Mouse (Mus musculus) left cerebral cortex, postnatal 4 days (tissue): ENCODE results near the gene Plekha5. TPM values are rescaled to one million over a fixed set of nuclear protein-coding genes. Genes with fewer than 3 reads are reported as not detected.

Experiments used
- DNase-seq: peaks from one replicate; pipeline ENCODE4 v3.0.0-alpha.2; 2022
- intact Hi-C: fragments of 180-260 bp; cut with DNase I; formaldehyde crosslinking; loops from one replicate; pipeline ENCODE4 v1.15.1; 2025
- total RNA-seq, 2 experiments: library from RNA; stranded (reverse); gene quantifications; 2 replicates each; pipeline ENCODE4 v1.2.3; 2021

The Plekha5 gene
- total RNA-seq, 2 experiments from 2014 or later: 82.0 to 94.6 TPM

DNA sequence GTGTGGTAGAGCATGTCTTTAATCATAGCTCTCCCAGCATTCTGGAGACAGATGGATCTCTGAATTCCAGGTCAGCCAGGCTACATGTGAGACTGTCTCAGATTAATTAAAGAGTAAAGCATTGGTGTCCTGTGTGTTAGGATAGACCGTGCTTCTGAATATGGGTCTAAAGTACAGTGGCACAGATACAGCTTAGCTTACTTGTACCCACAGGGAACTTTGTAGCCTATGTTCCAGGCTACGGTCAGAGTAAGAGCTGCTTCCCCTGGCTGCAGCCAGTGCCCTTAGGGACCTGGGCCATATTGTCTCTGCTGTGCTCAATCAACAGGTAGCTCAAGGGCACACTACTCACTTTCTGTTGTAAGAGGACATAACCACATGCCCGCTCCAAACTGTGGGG is 30.5 kb downstream of the Plekha5 start:
- intact Hi-C loops: no loop called here
- DNase-seq: no peak

DNA sequence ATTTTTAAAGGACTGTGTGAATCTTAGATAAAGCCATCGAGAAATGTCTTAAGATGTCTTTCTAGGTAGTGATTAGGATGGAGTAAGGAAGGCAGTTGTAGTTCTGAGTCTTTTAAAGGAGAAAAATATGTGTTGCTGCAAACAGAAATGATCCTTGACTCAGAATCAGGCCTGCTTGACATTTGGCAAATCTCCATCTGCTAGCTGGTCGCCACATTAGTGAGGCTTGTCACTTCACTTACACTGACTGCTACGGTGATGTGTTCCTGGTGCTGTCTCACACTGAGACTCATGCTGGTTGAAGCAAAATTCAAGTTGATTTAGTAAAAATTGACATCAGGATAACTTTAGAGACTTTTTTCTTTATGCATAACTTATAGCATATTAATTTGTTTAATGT is 32.0 kb downstream of the Plekha5 start:
- DNase-seq: peak; percentile 34
- intact Hi-C loops: no loop called here

DNA sequence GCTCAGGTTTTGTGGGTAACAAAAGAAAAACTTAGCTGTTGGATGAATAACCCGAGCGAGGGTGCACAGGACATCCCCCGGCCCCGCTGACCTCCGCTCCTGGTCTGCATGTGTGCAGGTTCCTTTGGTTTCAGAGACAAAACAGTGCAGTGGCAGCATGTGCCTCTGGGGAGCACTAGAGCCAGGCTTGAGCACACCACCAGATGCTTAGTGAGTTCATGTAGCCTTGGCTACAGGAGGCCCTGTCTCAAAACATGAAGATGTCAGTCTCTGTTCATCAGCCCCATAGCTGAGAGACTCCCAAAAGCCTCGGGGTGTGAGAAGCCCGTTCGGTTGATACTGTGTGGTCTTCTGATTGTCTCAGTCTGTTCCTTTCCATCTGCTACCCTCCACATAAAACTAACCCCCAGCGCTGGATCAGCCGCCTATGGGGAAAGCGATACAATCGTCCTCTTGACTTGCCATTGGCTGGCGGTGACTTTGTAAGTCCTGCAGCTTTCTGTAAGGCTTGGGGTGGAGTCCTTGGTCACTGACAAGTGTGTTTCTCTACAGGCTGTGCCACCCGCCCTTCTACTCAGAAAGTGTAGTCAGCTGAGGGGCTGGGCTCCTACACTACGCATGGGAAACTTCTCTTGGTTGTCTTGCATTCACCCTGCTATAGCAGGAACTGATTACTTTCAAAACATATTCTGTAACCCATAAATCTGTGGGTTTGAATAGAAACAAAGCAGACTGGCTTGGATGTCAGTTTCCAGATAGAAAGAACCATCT is 32.7 kb downstream of the Plekha5 start:
- peak; percentile 42 for DNase-seq
- intact Hi-C loops: no loop called here

DNA sequence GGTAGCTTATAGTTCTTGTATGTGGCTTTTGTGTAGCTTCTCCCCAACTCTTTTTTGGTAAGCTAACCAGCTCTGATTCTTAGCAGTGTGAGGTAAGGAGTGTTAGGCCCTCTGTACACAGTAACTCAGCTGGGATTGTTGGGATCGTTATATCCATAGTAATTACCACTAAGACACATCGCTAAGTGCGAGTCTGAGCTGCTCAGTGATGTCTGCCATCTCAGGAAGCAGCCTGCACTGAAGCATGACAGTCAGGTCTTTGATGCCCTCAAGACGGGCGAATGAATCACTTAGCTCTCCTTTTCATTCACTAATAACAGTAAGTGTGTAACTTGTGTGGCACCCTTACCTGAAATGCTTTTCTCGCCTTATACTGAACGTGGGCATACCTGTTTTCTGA is 36.5 kb downstream of the Plekha5 start:
- no peak for DNase-seq
- intact Hi-C loops: no loop called here

DNA sequence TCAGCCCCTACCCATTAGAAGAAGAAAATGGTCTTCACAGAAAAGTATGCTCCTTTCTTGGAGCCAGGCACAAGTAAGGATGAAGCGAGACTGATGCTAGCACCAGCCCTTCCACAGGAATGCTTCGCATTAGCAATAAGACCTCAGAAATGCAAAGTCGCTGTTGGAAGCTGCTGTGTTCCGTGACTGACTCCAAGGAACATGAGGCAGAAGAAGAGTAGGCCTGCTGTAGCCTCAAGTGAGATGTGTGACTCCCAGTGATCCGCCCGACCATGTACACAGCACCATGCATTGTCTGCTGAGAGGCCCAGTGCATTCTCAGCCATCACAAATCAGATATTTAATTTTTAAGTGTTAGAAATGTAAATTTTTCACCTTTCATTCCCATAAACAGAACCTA is 41.0 kb downstream of the Plekha5 start:
- no peak for DNase-seq
- intact Hi-C loops: no loop called here

DNA sequence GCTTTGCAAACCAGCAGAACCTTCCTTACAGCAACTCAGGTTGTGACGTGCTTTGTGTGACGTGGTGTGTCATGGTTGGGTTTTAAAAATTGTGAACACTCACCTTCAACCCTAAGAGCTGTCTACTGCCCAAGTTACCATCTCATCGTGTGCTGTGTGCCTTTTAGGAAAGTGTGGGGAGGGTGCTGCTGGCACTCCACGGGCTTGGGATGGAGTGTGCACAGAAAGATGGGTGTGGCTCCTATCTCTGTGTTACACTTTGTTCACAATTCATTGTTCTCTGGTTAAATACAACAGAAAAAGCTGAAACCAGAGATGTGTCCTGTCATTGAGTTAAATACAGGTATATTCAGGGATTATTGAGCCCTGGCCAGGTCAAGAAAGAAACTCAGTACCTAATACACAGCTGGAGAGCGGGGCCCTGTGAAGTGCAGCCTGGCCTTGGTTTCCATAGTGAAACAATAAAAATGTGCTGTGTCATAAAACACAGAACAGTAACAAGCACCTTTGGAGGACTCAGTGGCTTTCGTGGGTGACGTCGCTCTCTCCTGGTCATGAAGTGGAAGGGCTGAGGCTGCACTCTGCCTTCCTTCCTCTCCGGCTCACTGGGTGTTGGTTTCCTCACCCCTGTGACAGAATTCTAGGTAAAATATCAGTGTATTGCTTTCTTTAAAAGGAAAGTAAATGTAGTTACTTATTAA is 42.2 kb downstream of the Plekha5 start:
- intact Hi-C loops: no loop called here

DNA sequence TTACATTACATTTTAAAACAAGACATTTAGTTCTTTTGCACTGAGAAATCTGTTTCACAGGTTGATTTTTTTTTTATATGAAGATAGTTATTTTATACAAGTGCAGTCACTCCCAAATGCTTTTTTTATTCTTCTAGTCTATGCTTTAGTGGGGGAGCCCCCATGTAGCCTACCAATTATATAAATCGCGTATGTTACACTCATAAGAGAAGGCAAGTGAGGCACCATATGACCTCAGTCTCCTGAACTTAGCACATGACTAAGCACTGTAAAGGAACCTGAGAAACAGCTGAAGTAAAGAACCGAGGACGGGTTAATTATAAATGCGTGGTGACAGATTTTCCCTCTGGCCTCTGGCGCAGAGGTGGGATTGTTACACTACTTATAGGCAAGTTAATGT is 43.0 kb downstream of the Plekha5 start:
- intact Hi-C loops: no loop called here
- no peak for DNase-seq

More for the DNA sequence above, 42.2 kb downstream of the Plekha5 start:
- no peak for DNase-seq

DNA sequence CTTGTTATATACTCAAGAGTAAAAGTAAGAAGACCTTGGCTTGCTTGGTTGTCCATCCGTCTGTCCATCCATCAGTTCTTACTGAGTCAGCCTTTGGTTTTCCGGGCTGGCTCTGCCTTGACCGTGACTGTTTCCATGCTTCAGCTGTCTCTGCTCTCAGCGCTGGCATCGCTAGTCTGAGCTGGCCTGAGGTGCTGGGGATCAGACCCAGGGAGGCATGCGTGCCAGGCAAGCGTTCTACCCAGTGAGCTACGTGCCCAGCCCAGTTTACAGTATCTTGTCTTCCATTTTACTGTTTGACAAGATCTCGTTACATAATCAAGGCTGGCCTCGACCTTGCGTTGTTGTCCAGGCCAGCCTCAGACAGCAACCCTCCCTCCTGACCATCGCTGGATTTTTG is 44.0 kb downstream of the Plekha5 start:
- DNase-seq: no peak
- intact Hi-C loops: no loop called here

DNA sequence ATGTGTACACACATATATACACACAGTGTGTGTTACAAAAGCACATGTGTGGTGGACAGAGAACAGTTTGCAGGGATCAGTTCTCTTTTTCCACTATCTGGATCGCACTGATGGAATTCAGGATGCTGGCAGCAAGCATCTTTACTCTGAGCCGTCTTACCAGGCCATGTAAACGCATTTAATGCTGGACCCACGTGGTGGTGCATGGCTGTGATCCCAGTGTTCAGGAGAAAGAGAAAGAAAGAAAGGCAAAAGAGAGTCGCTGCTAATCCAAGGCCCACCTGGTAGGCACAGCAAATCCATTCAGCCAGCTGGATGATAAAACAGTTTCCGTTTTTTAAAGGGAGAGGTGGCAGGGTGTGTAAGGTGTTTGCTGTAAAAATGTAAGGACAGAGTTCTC is 45.9 kb downstream of the Plekha5 start:
- intact Hi-C loops: no loop called here
- no peak for DNase-seq

DNA sequence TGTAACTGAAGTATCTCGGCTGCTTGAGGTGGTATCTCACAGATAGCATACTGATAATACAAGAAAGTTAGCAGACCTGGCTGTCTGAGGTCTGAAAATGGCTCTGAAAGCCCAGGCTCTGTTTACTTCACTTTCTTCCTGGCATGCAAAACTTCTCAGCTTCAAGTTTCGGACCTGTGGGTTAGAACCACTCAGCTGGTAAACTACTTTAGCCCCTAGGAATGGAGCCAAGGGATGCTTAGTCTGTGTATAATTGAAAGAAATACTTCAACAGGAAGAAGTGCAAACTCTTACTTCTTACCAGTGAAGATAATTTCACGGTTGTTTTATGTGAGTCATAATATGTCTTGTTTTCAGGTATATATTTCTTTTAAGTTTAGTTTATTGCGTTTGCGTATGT is 47.9 kb downstream of the Plekha5 start:
- intact Hi-C loops: no loop called here
- DNase-seq: no peak

DNA sequence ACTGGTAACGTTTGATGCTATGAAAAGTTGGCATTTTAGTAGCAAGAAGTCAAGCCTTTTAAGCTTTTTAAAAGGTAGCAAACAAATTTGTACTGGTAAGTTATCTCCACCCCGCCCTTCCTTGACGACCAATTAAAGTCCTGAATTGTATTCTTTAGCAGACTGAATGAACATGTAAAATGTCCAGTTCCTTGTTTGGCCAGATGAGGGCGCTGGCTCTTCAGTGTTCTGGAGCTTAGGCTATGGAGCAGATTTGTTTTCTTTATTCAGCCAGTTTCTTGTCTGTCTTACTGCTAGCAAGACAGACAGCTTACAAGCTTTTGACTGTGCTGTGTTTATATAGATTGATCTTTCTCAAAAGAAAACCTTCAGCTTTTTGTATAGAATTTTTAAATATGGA is 48.5 kb downstream of the Plekha5 start:
- DNase-seq: peak; percentile 76
- intact Hi-C loops: no loop called here

DNA sequence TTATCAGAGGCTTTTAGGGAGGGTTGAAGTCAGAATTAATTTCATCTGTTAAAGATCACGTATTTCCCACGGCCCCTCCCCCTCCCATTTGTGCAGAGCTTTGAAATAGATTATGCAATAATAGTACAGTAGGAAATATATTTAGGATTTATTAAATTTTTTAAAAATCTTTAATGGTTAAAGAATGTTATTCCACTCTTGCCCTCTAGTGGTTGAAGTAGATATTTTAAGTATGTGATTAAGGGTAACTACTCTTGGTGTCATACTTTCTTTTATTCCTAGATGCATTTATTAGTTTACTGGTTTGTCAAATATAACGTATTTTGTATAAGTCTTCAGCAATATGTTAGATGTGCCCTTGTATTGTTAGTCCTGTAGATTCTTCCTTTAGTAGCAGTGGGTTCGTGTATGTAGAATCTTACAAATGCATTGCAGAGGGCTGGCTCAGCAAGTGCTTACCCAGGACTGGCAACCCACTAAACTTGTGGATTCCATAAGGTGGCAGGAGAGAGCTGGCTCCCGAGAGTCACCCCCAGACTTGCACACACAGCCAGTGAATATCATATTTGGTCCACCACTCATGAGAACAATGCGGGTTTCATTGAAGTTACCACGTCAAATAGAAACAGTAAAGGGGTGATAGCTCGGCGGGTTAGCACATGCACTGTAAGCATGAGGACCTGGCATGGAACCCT is 51.7 kb downstream of the Plekha5 start:
- DNase-seq: peak; percentile 26
- intact Hi-C loops: no loop called here

DNA sequence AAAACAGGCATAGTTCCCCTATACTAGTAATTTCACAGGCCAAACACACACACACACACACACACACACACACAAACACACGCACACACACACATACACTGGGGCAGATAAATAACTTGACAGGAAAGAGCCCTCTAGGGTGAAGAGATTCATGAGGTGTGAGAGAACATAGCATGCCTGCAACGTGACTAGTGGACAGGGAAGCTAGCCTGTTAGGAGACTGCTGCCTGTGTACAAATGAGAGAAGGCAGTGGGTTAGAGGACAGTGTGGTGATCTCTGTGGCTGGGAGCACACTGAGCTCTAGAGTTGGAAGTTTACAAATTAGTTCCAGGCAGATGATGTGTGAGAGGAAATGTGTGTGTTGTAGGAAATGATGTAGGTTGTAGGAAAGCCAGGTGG is 53.1 kb downstream of the Plekha5 start:
- DNase-seq: no peak
- intact Hi-C loops: no loop called here

DNA sequence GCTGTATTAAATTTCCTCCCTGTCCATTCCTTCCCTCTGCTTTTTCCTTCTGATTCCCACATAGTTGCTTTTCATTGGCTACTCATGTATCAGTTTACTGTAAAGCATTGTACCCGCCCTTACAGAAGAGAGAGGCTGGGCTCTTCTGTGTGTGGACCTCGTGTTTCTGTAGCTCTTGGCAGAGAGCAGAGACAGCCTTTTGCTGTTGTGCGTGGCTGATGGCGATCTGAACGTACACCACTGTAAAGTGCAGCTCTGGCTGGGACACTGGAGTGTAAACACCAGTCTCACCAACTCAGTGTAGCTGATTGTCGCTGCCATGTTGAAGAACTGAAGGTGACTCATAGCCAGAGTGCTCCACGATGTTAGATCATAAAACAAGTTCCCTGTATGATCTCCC is 54.2 kb downstream of the Plekha5 start:
- intact Hi-C loops: no loop called here

DNA sequence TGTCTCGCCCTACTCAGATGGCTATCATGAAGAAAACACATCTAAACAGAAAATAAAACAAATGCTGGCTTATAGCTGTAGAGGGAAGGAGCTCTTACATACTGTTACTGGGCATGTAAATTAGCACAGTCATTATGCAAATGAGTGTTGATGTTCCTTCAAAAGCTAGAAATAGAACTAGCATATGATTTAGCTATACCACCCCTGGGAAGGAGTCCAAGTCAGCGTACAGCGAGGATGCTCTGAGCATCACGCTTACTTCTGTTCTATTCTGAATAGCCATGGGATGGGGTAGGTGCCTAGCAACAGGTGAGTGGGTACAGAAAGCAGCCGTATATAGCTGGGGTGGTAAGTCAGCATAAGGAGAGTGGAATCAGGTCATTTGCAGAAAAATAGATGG is 55.1 kb downstream of the Plekha5 start:
- no peak for DNase-seq
- intact Hi-C loops: no loop called here

More for the DNA sequence above, 54.2 kb downstream of the Plekha5 start:
- DNase-seq: no peak

DNA sequence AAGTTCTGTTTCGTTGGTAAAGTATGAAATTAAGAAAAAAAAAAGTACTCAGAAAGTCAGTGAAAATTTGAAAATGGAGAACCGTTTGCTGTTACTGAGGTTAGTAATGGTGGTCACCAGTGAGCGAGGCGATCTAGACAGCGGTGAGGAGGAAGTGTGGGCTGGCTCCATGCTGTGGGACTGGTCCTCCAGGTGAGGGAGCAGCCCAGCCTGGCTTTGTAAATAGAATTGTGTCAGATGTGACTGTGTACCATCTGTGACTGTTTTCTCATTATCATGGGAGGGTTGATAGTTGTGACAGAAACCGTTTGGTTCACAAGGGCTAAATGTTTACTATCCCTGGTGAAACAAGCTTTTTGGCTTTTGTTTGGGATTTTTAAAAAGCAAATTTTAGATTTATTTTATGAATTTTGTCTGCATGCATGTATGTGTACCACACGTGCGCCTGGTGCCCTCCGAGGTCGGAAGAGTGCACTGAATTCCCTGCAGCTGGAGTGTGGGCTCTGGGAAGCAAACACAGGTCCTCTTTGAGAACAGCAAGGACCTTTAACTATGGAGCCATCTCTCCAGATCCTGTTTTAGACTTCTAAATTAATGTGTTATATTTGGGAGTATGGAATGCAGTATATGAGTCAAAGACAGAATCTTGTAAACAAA is 56.7 kb downstream of the Plekha5 start:
- DNase-seq: peak; percentile 46
- intact Hi-C loops: no loop called here

DNA sequence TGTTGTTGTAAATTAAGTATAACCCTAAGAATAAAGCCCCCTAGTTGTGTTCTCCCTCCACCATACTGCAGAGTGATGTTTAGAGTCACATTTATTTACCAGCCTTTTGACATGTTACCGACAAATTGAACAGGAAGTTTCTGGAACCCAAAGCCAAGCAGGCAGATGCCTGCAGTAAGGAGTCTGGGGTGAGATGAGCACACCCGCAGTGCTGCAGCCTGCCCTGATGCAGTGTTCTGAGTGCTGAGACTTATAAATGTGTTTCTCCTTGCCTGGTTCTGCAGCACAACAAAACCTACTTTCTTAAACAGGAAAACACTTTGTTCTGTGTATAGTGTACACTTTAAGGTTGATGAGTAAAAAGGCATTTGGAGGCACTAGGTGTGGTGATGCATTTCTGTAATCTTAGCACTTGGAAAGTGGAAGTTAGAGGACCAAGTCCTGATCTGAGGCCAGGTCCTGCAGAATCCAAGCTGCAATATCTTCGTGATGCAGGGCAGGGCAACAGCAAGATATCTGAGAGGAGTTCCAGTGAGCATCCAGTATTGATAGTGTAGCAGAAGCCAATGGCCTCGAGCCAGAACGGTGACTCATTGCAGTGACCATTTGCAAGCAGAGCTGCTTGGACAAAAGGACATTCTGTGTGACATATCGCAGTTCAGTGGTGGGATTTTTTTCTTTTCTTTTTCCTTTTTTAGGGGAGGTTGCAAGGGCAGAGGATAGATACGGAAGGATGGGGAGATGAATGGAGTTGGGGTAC is 58.0 kb downstream of the Plekha5 start:
- intact Hi-C loops: no loop called here
- DNase-seq: peak; percentile 90

DNA sequence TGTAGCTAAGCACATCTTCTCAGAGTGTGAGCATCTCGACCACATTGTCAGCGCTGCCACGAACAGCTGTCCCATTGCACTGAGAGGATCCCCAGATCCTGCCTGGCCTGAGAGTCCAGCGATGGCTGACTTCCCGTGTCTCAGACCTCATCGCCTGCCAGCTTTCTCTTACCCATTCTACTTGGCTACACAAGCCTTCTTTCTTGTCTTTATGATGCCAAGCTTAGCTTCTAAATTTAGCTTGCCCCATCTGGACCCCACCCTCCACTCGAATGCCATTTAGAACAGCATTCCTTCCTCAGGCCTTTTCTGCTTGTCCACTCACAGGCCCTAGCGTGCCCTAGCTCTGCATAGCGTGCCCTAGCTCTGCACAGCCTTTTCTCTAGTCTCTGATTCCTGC is 60.3 kb downstream of the Plekha5 start:
- intact Hi-C loops: no loop called here
- DNase-seq: peak; percentile 83

DNA sequence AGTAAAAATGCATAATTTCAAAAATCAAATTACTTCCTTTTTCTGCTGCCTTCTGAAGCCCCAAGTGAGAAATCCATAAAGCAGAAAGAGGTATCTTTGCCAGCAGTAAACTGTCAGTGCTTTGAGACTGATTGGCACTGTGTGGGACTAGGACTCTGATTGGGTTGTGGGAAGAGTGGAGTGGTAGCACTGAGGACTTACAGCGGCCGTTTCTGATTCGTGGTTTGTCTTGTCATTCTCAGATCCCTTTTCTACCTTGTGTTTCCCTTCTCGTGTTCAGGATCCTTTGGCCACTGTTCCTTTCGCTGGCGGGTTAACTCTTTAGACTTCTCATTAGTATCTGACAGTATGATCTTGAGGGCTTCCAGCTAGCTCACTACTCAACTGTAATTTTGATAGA is 61.8 kb downstream of the Plekha5 start:
- intact Hi-C loops: no loop called here
- no peak for DNase-seq

DNA sequence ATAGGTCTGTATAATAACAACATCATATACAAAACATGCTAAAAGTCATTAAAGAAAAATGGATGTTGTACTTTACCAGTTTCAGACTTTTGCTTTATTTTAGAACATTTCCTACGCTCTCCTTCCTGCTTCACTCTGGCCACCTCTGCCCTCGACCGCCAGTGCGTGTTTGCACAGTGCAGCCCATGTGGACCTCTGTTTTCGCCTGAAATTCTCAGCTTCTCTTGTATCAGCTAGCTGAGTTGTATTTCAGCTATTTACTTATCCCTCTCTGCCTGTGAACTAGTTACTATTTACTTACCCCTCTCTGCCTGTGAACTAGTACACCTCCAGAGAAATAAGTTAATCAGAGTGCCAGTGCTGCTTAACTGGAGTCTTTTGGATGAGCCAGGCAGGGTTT is 62.8 kb downstream of the Plekha5 start:
- intact Hi-C loops: no loop called here
- no peak for DNase-seq

DNA sequence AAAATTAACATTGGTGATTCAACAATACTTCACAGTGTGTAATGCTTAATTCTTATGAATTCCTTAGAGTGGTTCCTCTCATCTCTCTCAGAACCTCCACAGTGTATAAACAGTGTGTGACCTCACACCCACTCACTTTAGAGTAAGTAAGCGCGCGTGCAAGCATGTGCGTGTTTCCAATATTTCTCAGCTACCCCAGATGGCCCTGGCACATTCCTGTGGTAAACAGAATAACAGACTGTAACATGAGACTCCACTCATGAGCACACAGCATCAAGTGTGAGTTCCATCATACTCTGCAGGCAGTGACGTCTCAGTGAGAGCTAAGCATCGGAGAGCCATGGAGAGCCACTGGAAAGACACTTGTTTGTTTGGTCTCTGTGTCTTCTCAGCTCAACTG is 63.6 kb downstream of the Plekha5 start:
- intact Hi-C loops: no loop called here
- no peak for DNase-seq
